Comparison of ENCODE assay signal across 8 mouse cellular contexts in the genomic region with DNA sequence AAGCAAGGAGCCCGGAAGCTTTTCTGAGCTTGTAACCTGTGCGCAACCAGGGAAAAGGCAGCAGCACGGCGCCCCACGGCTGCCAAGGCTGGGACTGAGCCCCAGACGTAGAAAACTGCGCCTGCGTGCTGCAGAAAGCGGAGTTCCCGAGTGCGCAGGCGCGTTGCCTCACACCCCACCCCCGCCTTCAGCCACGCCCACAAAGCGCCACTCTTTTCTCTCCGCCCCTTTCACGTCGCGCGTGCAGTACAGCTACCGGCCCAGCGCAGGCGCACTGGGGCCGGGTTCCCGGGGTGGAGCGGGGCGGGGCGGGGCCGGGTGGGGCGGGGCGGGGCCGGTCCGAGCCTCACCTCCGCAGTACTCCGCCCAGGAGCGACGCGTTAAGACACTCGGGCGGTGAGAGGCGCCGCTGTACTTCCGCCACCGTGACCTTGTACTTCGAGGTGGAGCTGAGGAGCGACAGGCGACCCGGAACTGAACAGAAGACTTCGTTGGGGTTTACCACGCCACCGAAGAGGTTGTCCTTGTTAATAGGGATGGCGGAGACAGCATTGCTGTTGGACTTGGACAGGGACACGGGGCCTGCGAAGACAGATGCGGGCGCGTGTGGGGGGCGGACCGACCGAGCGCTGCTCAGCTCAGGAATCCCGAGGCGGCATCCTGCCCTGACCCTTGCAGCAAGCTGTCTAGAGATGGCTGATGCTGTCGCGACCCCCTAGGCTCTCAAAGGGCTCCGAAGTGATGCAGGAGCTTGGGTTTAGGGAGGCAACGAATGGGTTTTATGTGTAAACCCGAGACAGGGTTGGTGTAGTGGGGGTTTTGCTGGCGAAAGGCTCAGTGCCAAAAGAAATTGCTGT. TPM values are rescaled to one million over a fixed set of nuclear protein-coding genes. Genes with fewer than 3 reads are reported as not detected.
DNase-seq lines count a peak whose midpoint lies in the region; ATAC-seq and TF ChIP-seq lines count a peak whose summit lies in the region.

No protein-coding gene starts in this region.

- peak overlapping the region; percentile 86 for H3K4me2 ChIP-seq in heart, embryonic 15.5 days
- H3K4me2 ChIP-seq in liver, embryonic 16.5 days (ENCODE audit: low read depth, low read length): peak overlapping the region; percentile 76
- peak overlapping the region; percentile 83 for H3K4me2 ChIP-seq in neural tube, embryonic 12.5 days (replicated peaks)
- peak overlapping the region; percentile 65 for H3K4me2 ChIP-seq in stomach, postnatal 0 days (replicated peaks; ENCODE audit: low read depth)

- peak overlapping the region; percentile 45 for H3K9ac ChIP-seq in heart, embryonic 15.5 days
- no peak overlapping the region for H3K9ac ChIP-seq in liver, embryonic 16.5 days (ENCODE audit: low read depth, low read length)
- peak overlapping the region; percentile 58 for H3K9ac ChIP-seq in neural tube, embryonic 12.5 days
- H3K9ac ChIP-seq in stomach, postnatal 0 days (ENCODE audit: low read length): peak overlapping the region; percentile 38; the same call in 1 of the 2 replicates

- H3K27ac ChIP-seq in forebrain, embryonic 10.5 days: peak overlapping the region; percentile 80
- peak overlapping the region; percentile 37; the same call in 1 of the 2 replicates for H3K27ac ChIP-seq in heart, embryonic 15.5 days
- no peak overlapping the region for H3K27ac ChIP-seq in liver, embryonic 16.5 days (ENCODE audit: low read length)
- peak overlapping the region; percentile 62; the same call in 1 of the 2 replicates for H3K27ac ChIP-seq in neural tube, embryonic 12.5 days
- no peak overlapping the region; the same call in 1 of the 2 replicates for H3K27ac ChIP-seq in stomach, postnatal 0 days (replicated peaks)

- TF ChIP-seq EP300 in stomach, postnatal 0 days (optimal IDR thresholded peaks at IDR 0.05): no peak

- WGBS in forebrain, embryonic 10.5 days: under 1% methylated on average over 70 of the region's 70 CpGs
- WGBS in heart, embryonic 15.5 days: under 1% methylated on average over 70 of the region's 70 CpGs
- WGBS in liver, embryonic 16.5 days (ENCODE audit: insufficient replicate concordance): under 1% methylated on average over 70 of the region's 70 CpGs
- WGBS in neural tube, embryonic 12.5 days: under 1% methylated on average over 70 of the region's 70 CpGs
- WGBS in stomach, postnatal 0 days: 1% methylated on average over 64 of the region's 70 CpGs

- peak overlapping the region; percentile 64 for H3K4me3 ChIP-seq in forebrain, embryonic 10.5 days
- peak overlapping the region; percentile 58 for H3K4me3 ChIP-seq in heart, embryonic 15.5 days
- peak overlapping the region; percentile 59 for H3K4me3 ChIP-seq in liver, embryonic 16.5 days (ENCODE audit: low read depth, low read length)
- peak overlapping the region; percentile 51 for H3K4me3 ChIP-seq in neural tube, embryonic 12.5 days
- peak overlapping the region; percentile 45 for H3K4me3 ChIP-seq in stomach, postnatal 0 days (ENCODE audit: low read depth, low read length)

- no peaks in the 10 kb centered on the region for H3K36me3 ChIP-seq in forebrain, embryonic 10.5 days (replicated peaks)
- no peaks in the 10 kb centered on the region for H3K36me3 ChIP-seq in heart, embryonic 15.5 days
- no peaks in the 10 kb centered on the region for H3K36me3 ChIP-seq in liver, embryonic 16.5 days (ENCODE audit: control insufficient read depth, insufficient read depth)
- H3K36me3 ChIP-seq in neural tube, embryonic 12.5 days: no peaks in the 10 kb centered on the region; the same call in 1 of the 2 replicates
- H3K36me3 ChIP-seq in stomach, postnatal 0 days (ENCODE audit: control insufficient read depth, insufficient read depth, low read length): no peaks in the 10 kb centered on the region

- peaks cover 93% of the 10 kb centered on the region for H3K27me3 ChIP-seq in forebrain, embryonic 10.5 days (ENCODE audit: poor library complexity, severe bottlenecking)
- peaks cover 84% of the 10 kb centered on the region for H3K27me3 ChIP-seq in heart, embryonic 15.5 days
- H3K27me3 ChIP-seq in liver, embryonic 16.5 days (ENCODE audit: control insufficient read depth, insufficient read depth, low read depth, low read length): peaks cover 75% of the 10 kb centered on the region
- peaks cover 53% of the 10 kb centered on the region for H3K27me3 ChIP-seq in neural tube, embryonic 12.5 days (replicated peaks)
- no peaks in the 10 kb centered on the region for H3K27me3 ChIP-seq in stomach, postnatal 0 days (ENCODE audit: control insufficient read depth, insufficient read depth, low read length)

- ATAC-seq in heart, embryonic 15.5 days (replicated peaks; ENCODE audit: insufficient number of reproducible peaks, insufficient read depth, low FRiP score, low read depth): peak; percentile 95
- peak; percentile 93 for ATAC-seq in liver, embryonic 16.5 days (ENCODE audit: low read depth)
- peak; percentile 93 for ATAC-seq in neural tube, embryonic 12.5 days (ENCODE audit: low FRiP score, low read depth)
- peak; percentile 97 for ATAC-seq in stomach, postnatal 0 days (ENCODE audit: low FRiP score, low TSS enrichment)

- no peaks in the 10 kb centered on the region for H3K9me3 ChIP-seq in forebrain, embryonic 10.5 days
- no peaks in the 10 kb centered on the region for H3K9me3 ChIP-seq in heart, embryonic 15.5 days (replicated peaks)
- H3K9me3 ChIP-seq in liver, embryonic 16.5 days (replicated peaks; ENCODE audit: control insufficient read depth, low read length): no peaks in the 10 kb centered on the region
- no peaks in the 10 kb centered on the region for H3K9me3 ChIP-seq in neural tube, embryonic 12.5 days
- no peaks in the 10 kb centered on the region for H3K9me3 ChIP-seq in stomach, postnatal 0 days (ENCODE audit: control insufficient read depth, low read length)

- TF ChIP-seq CTCF in stomach, postnatal 0 days (IDR thresholded peaks at IDR 0.05; ENCODE audit: low read depth): peak; percentile 71

- DNase-seq in CD4-positive, CD25-positive, alpha-beta regulatory T cell, adult 2 months (ENCODE audit: low read depth, low spot score): peak; percentile 95
- DNase-seq in c-Kit-positive CD71-negative TER-119-negative erythroid progenitor cells, embryonic 14.5 days (ENCODE audit: low read depth): peak; percentile 81
- peak; percentile 96 for DNase-seq in forebrain, embryonic 10.5 days (ENCODE audit: extremely low spot score, low spot score)
- DNase-seq in kidney, postnatal 25 days: peak; percentile 90 to 94
- DNase-seq in stomach, postnatal 0 days (ENCODE audit: low spot score): peak; percentile 98

- H3K4me1 ChIP-seq in forebrain, embryonic 10.5 days: peaks cover 35% of the 10 kb centered on the region
- H3K4me1 ChIP-seq in heart, embryonic 15.5 days (replicated peaks): peaks cover 4% of the 10 kb centered on the region
- H3K4me1 ChIP-seq in liver, embryonic 16.5 days (ENCODE audit: control insufficient read depth, low read depth, low read length): peaks cover 9% of the 10 kb centered on the region
- peaks cover 10% of the 10 kb centered on the region; the same call in 1 of the 2 replicates for H3K4me1 ChIP-seq in neural tube, embryonic 12.5 days
- H3K4me1 ChIP-seq in stomach, postnatal 0 days (replicated peaks; ENCODE audit: control insufficient read depth, insufficient read depth): 0 out of 2 replicates have a peak, but pooled peaks cover 3% of the 10 kb centered on the region

RNA-seq across cellular contexts. Expression of gene Tfap2a, which starts 15.2 kb away (rescaled TPM):
- polyA plus RNA-seq in forebrain, embryonic 10.5 days (2016; fragmentation: Nextera tagmentation; extraction: Ambion mirVana): 5.1 and 5.3 TPM in 2 replicates
- polyA plus RNA-seq in heart, embryonic 15.5 days (2015; fragmentation: Nextera tagmentation; extraction: Ambion mirVana): 0.08 and 0.30 TPM in 2 replicates
- not detected in 2 replicates for polyA plus RNA-seq in liver, embryonic 16.5 days (2015; fragmentation: Nextera tagmentation; extraction: Ambion mirVana)
- 15.5 and 21.6 TPM in 2 replicates for polyA plus RNA-seq in neural tube, embryonic 12.5 days (2016; fragmentation: Nextera tagmentation; extraction: Ambion mirVana)
- polyA plus RNA-seq in stomach, postnatal 0 days (2015; fragmentation: Nextera tagmentation; extraction: Ambion mirVana): 3.4 and 3.7 TPM in 2 replicates

Comparison
In these comparisons a context has a peak if more than half of its experiments do, and no peak if none do; other contexts are left out.
1. H3K27ac ChIP-seq: peak in forebrain, embryonic 10.5 days (single experiment), heart, embryonic 15.5 days (single experiment) and neural tube, embryonic 12.5 days (single experiment); none in liver, embryonic 16.5 days (single experiment) and stomach, postnatal 0 days (single experiment).
2. Peak in every context shown above with its lines, with median percentiles within 50 percentile points of each other: DNase-seq, H3K4me3 ChIP-seq, ATAC-seq and H3K4me2 ChIP-seq.